ENCODE assay signal across 24 mouse cellular contexts in genomic region chr5:96502400-96502799, GRCm38 (mm10).
"Had no signal": no experiment of that assay in that cellular context is flagged by ENCODE, and none has a peak within 500 bp of the region (broad histone marks: within the 10 kb centered on the region; RNA-seq: fewer than 3 reads in every experiment).

No protein-coding gene starts in this region.

- H3K27me3 ChIP-seq: heart, embryonic 13.5 days; heart, embryonic 15.5 days; hindbrain, embryonic 13.5 days; hindbrain, embryonic 15.5 days; limb, embryonic 12.5 days; liver, embryonic 13.5 days; liver, embryonic 15.5 days had no signal

- H3K4me1 ChIP-seq: heart, embryonic 15.5 days; hindbrain, embryonic 13.5 days; hindbrain, embryonic 15.5 days; limb, embryonic 10.5 days; limb, embryonic 12.5 days; liver, embryonic 13.5 days; liver, embryonic 15.5 days had no signal

- H3K27ac ChIP-seq: gastrocnemius, adult 2 months; heart, embryonic 13.5 days; heart, embryonic 15.5 days; hindbrain, embryonic 13.5 days; hindbrain, embryonic 15.5 days; hindbrain, postnatal 0 days; left cerebral cortex, adult 2 months; limb, embryonic 10.5 days; limb, embryonic 12.5 days; liver, embryonic 13.5 days; liver, embryonic 15.5 days had no signal

- H3K4me3 ChIP-seq: gastrocnemius, adult 2 months; heart, embryonic 13.5 days; heart, embryonic 15.5 days; hindbrain, embryonic 13.5 days; hindbrain, embryonic 15.5 days; left cerebral cortex, adult 2 months; limb, embryonic 10.5 days; limb, embryonic 12.5 days; liver, embryonic 13.5 days; liver, embryonic 15.5 days had no signal

- H3K4me2 ChIP-seq: heart, embryonic 11.5 days; heart, embryonic 13.5 days; heart, embryonic 15.5 days; hindbrain, embryonic 13.5 days; hindbrain, embryonic 15.5 days; limb, embryonic 12.5 days; liver, embryonic 11.5 days; liver, embryonic 13.5 days; liver, embryonic 15.5 days had no signal

- DNase-seq: gastrocnemius, adult 2 months; gastrocnemius, postnatal 10 days; gastrocnemius, postnatal 25 days; heart, adult 18-20 months; heart, postnatal 14 days; heart, postnatal 36 days; kidney, adult 18-20 months; kidney, adult 8-10 months; kidney, postnatal 36 days; liver; liver, embryonic 13.5 days; liver, postnatal 0 days had no signal

- H3K36me3 ChIP-seq: heart, embryonic 13.5 days; heart, embryonic 15.5 days; hindbrain, embryonic 13.5 days; hindbrain, embryonic 15.5 days; limb, embryonic 10.5 days; limb, embryonic 12.5 days; liver, embryonic 13.5 days; liver, embryonic 15.5 days had no signal

- H3K9ac ChIP-seq: heart, embryonic 13.5 days; heart, embryonic 15.5 days; hindbrain, embryonic 13.5 days; hindbrain, embryonic 15.5 days; limb, embryonic 12.5 days; liver, embryonic 13.5 days; liver, embryonic 15.5 days; liver, postnatal 0 days had no signal

- H3K9me3 ChIP-seq: heart, embryonic 13.5 days; heart, embryonic 15.5 days; hindbrain, embryonic 13.5 days; hindbrain, embryonic 15.5 days; limb, embryonic 10.5 days; limb, embryonic 12.5 days; liver, embryonic 13.5 days; liver, embryonic 15.5 days had no signal

- ATAC-seq: forebrain, embryonic 16.5 days; hindbrain, postnatal 0 days; liver, postnatal 0 days had no signal
